Mouse (Mus musculus): ENCODE measurements around the gene Zdhhc8.

Zdhhc8 gene

GRCm38 (mm10) chr16:18234671-18235388 is at the start of gene Zdhhc8:
Gene Zdhhc8 (minus strand): TSS chr16:18235136.
- DNase-seq (ENCODE audit: low spot score): no peak

DNA sequence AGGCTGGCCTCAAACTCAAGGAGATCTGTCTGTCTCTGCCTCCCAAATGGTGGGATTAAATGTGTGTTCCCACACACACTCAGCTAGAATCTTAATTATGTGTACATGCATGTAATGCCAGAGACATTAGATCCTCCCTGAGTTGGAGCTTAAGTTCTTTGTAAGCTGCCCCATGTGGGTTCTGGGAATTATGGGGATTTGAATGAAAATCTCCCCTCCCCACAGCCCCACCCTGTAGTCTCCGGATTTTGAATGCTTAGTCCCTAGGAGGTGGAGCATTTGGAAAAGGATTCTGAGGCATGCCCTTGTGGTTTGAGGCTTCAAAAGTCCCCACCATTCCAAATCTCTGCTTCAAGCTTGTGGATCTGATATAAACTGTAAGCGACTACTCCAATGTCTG is 40.2 kb upstream of the Zdhhc8 start:
- no peak for DNase-seq (ENCODE audit: low spot score)

GRCm38 (mm10) chr16:18268182-18268581 is 33.2 kb upstream of the Zdhhc8 start:
- no peak for DNase-seq (ENCODE audit: low spot score)

- DNase-seq (ENCODE audit: low spot score): no peak
Observed at GRCm38 (mm10) chr16:18265024-18265423, 30.1 kb upstream of the Zdhhc8 start.

DNA sequence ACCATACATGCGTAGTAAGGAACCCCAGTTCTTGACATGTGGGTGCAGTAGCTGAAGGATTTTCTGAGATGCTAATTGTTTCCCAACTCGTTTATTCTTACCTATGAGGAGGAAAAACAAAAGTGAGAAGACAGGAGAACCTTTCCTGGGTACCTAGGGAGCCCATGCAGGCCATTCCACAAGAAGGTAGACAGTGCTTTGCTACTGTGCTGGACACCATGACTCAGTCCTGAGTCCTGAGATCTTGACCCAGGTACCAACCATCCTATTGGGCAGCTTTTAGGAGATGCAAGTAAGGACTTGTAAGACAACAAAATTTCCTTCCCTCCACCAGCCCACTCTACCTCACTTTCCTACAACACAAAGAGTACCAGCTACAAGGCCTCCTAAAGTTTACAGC is 23.3 kb upstream of the Zdhhc8 start, which contains the start of gene Gm49776:
TSS of gene Gm49776 (minus strand) at position 101 of the 400 bp plus-strand sequence.
- DNase-seq (ENCODE audit: low spot score): no peak

GRCm38 (mm10) chr16:18253866-18254265 is 18.9 kb upstream of the Zdhhc8 start:
- DNase-seq (ENCODE audit: low spot score): no peak

- DNase-seq (ENCODE audit: low spot score): no peak
Observed at GRCm38 (mm10) chr16:18252736-18253135, 17.8 kb upstream of the Zdhhc8 start.

- no peak for DNase-seq (ENCODE audit: low spot score)
Observed at GRCm38 (mm10) chr16:18250828-18251790, 16.2 kb upstream of the Zdhhc8 start.

DNA sequence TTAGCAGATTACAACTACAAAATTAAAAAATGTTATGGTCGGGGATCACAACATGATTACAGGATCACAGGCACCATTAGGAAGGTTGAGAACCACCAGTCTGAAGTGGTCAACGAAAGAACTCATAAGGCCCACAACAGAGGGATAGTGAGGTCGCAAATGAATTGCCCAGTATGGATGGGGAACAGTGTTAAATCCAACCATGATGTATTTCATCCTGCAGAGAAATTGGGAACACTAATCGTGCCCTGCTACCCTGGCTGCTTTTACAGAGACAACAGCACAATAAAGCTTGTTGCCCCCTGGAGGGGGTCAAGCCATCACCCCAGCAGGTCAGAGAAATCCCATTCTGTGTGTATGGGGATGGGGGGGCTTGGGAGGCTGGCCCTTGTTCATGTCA is 15.3 kb upstream of the Zdhhc8 start:
- DNase-seq (ENCODE audit: low spot score): no peak

DNA sequence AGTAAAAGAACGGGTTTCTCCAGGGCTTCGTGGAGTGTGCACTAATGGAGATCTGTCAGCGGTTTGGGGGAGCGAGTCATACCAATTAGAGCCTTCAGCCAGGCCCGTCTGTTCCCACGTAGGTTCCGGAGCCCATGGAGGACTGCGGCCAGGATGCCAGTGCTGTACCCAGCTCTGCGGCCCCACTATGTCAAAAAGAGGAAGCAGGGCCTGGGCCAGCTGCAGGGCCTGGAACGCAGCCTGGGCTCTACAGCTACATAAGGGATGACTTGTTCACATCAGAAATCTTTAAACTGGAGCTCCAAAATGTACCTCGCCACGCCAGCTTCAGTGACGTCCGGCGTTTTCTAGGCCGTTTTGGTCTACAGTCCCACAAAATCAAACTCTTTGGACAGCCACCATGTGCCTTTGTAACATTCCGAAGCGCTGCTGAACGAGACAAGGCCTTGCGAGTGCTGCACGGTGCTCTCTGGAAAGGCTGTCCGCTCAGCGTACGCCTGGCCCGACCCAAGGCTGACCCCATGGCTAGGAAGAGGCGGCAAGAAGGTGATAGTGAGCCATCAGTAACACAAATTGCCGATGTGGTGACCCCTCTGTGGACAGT is 14.5 kb upstream of the Zdhhc8 start:
- no peak for DNase-seq (ENCODE audit: low spot score)

GRCm38 (mm10) chr16:18248433-18249363 is 13.8 kb upstream of the Zdhhc8 start, which contains the start of the genes Trmt2a and Ranbp1:
Gene Trmt2a (plus strand): TSS chr16:18248679.
Gene Ranbp1 (minus strand): TSS chr16:18248732.
- DNase-seq (ENCODE audit: low spot score): peak; percentile 93

GRCm38 (mm10) chr16:18247521-18248399 is 12.8 kb upstream of the Zdhhc8 start:
- no peak for DNase-seq (ENCODE audit: low spot score)

DNA sequence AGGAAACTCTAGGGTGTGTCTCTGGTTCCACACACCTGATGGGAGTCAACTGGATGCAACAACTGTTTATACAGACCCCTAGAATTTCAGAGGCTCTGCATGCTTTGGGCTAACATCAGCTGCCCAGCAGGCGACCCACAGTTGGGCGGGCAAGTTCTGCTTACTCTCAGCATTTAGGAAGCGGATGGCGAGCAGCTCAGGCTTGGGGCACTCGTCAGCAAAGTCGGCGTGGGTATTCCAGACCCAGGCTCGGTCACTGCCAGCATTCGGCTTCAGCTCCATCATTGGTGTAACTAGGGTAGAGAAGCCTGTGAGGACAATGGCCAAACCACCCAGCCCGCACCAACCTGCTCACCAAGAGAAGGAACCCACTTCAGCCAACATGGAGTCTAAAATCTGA is 6.6 kb upstream of the Zdhhc8 start:
- DNase-seq (ENCODE audit: low spot score): no peak

DNA sequence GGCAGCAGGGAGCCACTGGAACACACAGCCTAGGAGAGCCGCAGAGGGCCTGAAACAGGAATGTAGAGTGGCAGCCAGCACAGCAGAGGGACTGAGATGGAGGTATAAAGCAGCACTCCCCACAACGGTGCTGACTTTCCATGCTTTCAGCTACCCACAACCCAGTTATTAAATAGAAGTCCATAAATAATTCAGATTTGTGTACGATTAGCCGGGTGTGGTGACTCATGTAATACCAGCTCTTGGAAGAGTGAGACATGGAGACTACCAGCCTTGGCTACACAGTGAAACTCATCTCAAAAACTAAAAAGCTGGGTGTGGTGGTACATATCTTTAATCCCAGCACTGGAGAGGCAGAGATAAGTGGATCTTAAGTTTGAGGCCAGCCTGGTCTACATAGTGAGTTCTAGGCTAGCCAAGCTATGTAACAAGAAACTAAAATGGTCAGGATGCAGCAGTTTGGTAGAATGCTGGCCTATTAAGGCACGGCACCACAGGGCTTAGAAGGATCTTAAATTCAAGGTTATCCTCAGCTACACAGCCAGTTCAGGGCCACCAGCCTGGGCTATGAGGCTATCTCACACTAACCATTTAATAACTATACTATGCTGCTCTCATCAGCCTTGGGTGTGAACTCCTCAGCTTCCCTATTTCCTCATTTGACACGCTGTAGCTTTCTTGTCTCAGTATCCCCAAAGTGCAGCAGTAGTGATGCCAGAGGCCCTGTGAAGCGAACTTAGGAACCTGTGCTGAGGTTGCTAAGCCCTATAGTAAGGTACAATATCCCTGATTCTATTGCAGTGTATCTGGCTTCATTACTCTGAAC is 2.0 kb upstream of the Zdhhc8 start:
- DNase-seq (ENCODE audit: low spot score): no peak

DNA sequence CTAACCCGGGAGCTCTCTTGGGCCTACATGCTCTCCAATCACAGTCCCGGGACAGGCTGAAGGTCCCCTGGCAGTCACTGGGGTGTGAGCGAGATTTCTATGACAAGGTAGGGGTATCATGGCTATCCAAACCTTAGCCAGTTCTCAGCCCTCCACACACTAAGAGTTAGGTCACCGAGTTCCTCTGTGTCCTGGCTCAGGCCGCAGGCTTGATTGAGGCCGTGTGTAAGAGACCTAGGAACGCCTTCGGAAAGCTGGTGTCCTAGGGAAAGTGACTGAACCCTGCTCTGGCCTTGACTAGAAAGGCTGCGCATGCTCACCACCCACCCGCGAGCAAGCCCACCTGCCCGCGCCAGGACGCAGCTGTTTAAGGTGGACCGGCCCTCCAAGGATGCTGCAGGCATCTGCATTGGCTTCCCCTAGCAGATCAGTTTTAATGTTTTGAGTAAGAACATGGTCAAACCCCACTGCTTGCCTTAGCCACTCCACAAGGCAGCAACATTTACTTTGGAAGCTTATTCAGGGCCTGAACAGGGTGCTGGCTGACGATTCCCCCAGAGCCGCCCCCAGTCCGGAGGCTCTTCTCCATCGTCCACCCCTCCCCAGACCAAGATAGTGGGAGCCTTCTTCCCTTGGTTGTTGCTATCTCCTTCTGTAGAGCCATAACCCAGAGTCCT is 591 bp upstream of the Zdhhc8 start:
- DNase-seq (ENCODE audit: low spot score): no peak

GRCm38 (mm10) chr16:18233919-18234670 is 841 bp downstream of the Zdhhc8 start:
- DNase-seq (ENCODE audit: low spot score): no peak

DNA sequence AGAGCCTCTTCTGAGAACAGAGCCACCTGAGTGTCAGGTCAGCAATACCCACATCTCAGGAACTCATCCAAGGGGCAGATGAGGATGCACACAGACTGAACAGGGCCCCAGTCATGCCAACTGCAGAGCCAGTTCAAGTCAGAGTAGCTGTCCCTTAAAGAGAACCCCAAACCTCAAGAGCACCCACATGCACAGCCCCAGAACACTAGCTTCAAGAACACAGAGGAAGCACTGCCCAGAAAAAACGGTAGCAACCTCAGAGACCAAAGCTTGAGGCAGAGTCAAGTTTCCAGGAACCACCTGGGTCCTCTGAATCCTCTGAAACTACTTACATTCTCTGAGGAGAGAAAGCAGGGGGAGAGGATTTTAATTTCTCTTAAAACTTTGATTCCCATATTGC is 1.5 kb downstream of the Zdhhc8 start:
- DNase-seq (ENCODE audit: low spot score): no peak

- no peak for DNase-seq (ENCODE audit: low spot score)
Observed at GRCm38 (mm10) chr16:18231451-18231850, 3.5 kb downstream of the Zdhhc8 start.
